Mouse (Mus musculus) monocyte, adult 2 months (primary cell): ENCODE results near the gene Selenot.
"Not testable (repeated sequence)": the region's sequence is repeated elsewhere in the genome, so short reads cannot be mapped to it uniquely, and the experiment has no call there.

Source experiments
- DNase-seq, 2 experiments: peaks; one replicate each; pipeline ENCODE4 v3.0.0; 2022; ENCODE audit warnings: low spot score in 2 of 2, low read depth in 1 of 2

Selenot gene

GRCm38 (mm10) chr3:58576137-58577066 lies at the start of gene Selenot:
Gene Selenot (plus strand): TSS chr3:58576636.
- peak; percentile 87 to 94 for DNase-seq

DNA sequence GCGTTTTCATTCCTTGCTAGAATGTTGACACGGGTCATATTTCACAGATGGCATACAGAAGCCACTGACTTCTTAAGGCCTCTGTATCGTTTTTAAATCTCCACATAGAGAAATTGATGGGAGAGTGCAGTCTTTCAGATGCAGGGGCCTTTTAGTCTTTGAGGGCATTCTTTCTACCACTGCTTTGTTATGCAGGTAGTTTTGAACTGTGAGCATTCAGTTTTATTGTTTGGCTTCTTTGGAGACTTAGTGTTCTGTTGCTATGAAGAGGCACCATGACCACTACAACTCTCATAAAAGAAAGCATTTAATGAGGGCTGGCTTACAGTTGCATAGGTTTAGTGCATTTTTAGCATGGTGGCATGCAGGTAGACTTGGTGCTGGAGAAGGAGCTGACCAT lies 39.9 kb upstream of the Selenot start:
- no peak for DNase-seq

DNA sequence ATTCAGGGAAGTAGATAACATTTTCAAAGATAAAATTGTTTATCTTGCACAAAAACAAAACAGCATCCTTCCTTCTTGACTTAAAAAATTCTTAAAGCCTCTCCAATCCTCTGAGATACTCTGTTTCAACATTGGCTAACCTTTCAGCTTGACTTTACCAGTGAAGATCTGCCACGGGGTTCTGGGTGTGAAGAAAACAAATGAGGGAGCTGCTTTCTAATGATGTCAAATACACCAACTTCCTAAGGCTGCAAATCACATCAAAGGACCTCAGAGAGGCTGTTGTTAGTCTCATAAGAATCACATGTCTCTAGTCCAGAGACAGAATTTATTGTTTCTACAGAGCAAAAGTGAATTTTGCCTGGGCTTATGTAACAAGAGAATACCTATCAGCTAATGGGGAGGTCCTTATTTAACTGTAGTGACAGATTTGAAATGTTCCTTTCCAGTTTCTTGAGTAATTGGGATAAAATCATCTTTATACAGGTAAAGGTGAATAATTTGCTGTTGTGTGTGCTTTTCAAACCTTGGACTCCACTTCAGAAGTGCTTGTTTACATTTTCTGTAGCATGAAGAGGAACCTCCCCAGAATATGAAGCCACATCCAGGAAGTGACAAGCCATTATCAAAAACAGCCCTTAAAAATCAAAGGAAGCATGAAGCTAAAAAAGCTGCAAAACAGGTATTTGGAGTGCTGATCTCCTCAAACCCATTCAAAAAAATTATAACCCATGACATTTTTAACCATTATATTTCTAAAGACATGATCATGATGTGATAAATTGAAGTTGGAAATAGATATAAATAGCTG lies 24.2 kb upstream of the Selenot start:
- DNase-seq = no peak

GRCm38 (mm10) chr3:58556649-58557048 lies 19.8 kb upstream of the Selenot start:
- no peak for DNase-seq

- DNase-seq = no peak
These were observed 16.5 kb upstream of the Selenot start for GRCm38 (mm10) chr3:58559887-58560286.

GRCm38 (mm10) chr3:58561437-58561836 lies 15.0 kb upstream of the Selenot start:
- no peak for DNase-seq

GRCm38 (mm10) chr3:58570821-58571220 lies 5.6 kb upstream of the Selenot start:
- no peak for DNase-seq

- peak in 1 of 2 experiments; percentile 26 for DNase-seq
These were observed 649 bp downstream of the Selenot start for GRCm38 (mm10) chr3:58577067-58577503.

DNA sequence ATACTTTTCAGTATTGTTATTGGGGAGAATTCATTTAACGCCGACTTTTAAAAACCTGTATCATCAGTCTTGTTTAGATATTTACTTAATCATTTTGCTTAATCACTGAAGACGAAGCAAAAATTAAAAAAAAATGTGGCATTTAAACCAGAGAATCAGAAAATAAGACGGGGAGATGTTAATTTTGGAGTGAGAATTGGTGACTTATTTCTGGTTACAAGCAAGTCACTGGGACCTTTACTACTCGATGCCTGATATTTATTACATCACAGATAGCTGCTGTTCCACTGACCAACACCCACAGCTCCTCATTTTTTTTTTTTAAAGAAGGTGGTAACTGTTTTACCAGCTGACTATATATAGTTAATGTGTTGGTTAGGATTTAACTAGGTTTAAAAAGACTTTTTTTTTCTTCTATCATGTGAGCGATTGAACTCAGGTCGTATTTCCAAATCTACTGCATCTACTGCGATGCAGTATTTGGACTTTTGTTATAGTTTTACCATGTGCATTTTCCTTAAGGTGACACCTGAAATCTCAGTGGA lies 1.1 kb downstream of the Selenot start:
- no peak for DNase-seq

DNA sequence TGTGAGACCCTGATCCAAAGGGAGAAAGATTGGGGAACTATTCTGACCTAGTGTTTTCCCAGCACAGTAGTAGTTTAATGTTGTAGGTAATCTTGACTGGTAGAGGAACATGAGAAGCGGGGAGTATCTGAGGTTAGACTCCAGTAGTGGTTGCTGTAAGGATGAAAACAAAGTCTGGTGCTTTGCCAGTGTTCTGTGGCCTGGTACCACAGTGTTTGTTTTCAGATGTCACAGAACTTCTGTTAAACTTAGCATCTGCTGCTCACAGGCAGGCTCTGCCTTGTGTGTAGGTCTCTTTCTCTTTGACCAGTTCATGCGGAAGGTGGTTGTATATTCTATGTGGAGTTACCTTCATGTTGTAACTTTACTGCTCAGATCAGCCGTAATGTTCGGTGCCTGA lies 5.1 kb downstream of the Selenot start:
- DNase-seq = no peak

DNA sequence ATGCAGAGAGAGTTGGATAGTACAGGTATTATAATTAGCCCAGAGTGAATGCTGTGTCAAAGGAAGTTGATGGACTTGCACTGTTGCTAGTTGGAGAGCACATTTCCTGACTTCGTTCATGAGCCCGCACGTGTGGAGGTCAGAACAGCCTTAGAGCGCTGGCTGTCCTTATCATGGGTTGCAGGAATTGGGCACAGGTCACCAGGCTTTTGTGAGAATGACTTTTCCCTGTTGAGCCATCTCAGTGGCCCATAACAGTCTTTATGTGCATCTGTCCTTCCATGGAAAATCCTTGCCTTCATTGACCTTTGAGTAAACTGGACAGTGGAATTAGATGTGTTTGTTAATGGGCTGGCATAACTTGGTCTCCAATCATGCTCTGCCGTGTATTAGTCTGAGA lies 5.9 kb downstream of the Selenot start:
- DNase-seq = no peak

GRCm38 (mm10) chr3:58582788-58583426 lies 6.5 kb downstream of the Selenot start:
- no peak for DNase-seq

DNA sequence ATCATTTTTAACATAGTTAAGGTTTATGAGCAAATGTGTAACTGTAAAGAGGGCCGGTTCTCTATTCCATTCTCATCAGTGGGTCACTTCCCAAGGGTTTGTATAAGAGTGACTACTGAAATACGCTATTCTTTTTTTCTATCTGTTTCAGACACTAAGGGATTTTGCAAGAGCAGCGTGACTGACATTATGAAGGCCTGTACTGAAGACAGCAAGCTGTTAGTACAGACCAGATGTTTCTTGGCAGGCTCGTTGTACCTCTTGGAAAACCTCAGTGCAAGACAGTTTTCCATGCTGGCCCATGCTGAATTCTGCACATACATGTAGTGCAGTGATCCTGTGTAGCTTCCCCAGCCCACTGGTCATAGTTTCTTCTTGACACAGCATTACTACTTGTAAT lies 14.1 kb downstream of the Selenot start:
- DNase-seq = not testable (repeated sequence)

DNA sequence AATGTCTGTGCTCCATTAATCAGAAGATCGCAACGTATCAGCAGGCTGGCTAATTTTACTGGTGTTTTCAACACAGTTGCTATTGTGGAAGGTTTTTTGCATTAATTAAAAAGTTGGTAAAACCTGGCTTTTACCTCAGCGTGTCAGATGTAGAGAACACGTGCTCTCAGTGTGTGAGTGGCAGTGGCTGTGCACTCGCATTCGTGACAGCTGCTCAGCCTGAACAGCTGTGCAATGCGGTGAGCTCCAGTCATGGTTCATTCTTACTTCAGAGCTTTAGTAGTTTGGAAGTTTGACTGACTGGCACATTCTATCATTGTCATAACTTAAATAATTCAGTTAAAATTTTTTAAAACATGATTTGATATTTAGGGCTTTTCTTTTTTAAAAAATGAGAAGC lies 16.2 kb downstream of the Selenot start:
- DNase-seq = not testable (repeated sequence)

- no peak for DNase-seq
These were observed 17.2 kb downstream of the Selenot start for GRCm38 (mm10) chr3:58593623-58594022.

GRCm38 (mm10) chr3:58608506-58608905 lies 32.1 kb downstream of the Selenot start:
- DNase-seq = no peak

- DNase-seq = no peak
These were observed 33.5 kb downstream of the Selenot start for GRCm38 (mm10) chr3:58609985-58610384.

GRCm38 (mm10) chr3:58621066-58621465 lies 44.6 kb downstream of the Selenot start:
- DNase-seq = no peak

GRCm38 (mm10) chr3:58622665-58623394 lies 46.4 kb downstream of the Selenot start:
- DNase-seq = no peak

DNA sequence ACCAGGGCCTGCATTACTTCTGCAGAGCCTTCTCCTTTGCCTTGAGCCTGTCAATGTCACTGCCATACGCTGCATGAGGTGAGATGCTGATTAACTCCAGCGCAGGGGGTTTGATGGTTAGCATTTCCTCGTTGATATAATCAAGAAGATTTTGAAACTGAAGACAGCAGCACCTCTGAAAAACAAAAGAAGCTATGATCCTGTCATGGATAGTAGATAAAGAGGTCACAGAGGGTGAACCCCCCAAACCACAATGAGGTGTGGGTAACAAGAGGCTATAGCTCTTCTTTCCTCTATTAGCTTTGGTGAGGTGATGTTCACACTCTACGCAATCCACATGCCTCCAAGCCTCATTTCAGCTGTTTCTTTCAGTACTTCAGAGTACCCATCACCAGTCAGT lies 48.5 kb downstream of the Selenot start:
- no peak for DNase-seq
